Mouse (Mus musculus): ENCODE data around the gene Pipox. TPM values are rescaled to one million over a fixed set of nuclear protein-coding genes. Genes with fewer than 3 reads are reported as not detected.

Pipox gene
- total and polyA plus RNA-seq, 2 experiments = 222 to 251 TPM

DNA sequence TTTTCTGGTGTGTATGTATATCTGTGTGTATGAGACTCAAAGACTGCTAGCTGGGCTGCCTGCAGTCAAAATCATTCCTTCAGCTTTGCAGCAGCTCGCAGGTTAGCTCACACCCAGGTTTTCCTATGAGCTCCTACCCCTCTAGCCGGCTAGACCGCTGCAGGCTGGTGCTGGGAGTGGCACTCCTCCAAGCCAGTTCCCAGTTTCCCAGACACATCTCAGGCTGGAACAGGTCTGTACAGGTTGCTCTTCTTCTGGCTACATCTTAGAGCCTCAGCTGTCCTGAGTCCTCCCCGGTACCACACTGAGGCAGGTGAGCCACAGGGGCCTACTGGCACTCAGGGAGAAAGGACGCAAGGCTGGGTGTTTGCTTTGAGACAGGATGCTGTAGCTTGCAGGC, 56.0 kb downstream of the Pipox start:
- Histone ChIP-seq H3K27me3 (ENCODE audit: control insufficient read depth, insufficient read depth, low read length) (no peaks in the 10 kb centered on the region), H3K4me3 (ENCODE audit: insufficient read depth, low read depth, low read length) (no peak overlapping the region), H3K4me1 (ENCODE audit: control insufficient read depth, insufficient read depth, low read length) (no peaks in the 10 kb centered on the region), H3K79me2 (ENCODE audit: control insufficient read depth, insufficient read depth, low read length) (no peaks in the 10 kb centered on the region), H3K36me3 (ENCODE audit: control insufficient read depth, insufficient read depth, low read length) (peaks cover 15% of the 10 kb centered on the region), H3K9ac (ENCODE audit: low read depth, low read length) (no peak overlapping the region), H3K27ac (replicated peaks; ENCODE audit: insufficient read depth, low read depth, low read length) (no peak overlapping the region)
- TF ChIP-seq CTCF (IDR thresholded peaks at IDR 0.05; ENCODE audit: low read depth, low read length) (no peak), POLR2A (IDR thresholded peaks at IDR 0.05; ENCODE audit: extremely low read depth, insufficient read depth, low read length) (no peak)
- 92% methylated on average over 5 of the region's 5 CpGs for WGBS
- no peak for DNase-seq (ENCODE audit: extremely low read depth, low read depth, low spot score)

DNA sequence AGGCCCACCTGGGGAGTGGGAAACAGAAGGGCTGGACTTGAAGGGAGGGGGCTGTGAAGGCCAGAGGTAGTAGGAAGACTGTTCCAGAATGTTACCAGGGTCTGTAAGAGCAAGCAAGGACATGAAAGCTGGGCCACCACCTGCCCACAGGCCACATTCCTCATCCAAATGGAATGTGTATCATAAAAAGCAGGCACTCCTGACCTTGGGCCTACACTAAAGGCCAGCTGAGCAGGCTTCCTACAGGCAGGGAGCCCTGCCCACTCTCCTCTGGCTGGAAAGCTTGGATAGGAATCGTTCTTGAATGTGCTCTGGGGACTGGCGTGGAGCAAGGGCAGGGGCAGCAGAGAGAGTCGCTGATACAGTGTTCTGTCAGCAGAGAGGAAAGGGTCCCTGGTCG, 57.1 kb downstream of the Pipox start:
- TF ChIP-seq CTCF (IDR thresholded peaks at IDR 0.05; ENCODE audit: low read depth, low read length) (no peak), POLR2A (IDR thresholded peaks at IDR 0.05; ENCODE audit: extremely low read depth, insufficient read depth, low read length) (no peak)
- Histone ChIP-seq H3K36me3 (ENCODE audit: control insufficient read depth, insufficient read depth, low read length) (peaks cover 9% of the 10 kb centered on the region; the same call in 1 of the 2 replicates), H3K27me3 (ENCODE audit: control insufficient read depth, insufficient read depth, low read length) (no peaks in the 10 kb centered on the region), H3K4me3 (ENCODE audit: insufficient read depth, low read depth, low read length) (no peak overlapping the region), H3K79me2 (ENCODE audit: control insufficient read depth, insufficient read depth, low read length) (no peaks in the 10 kb centered on the region), H3K4me1 (ENCODE audit: control insufficient read depth, insufficient read depth, low read length) (no peaks in the 10 kb centered on the region), H3K27ac (replicated peaks; ENCODE audit: insufficient read depth, low read depth, low read length) (no peak overlapping the region), H3K9ac (ENCODE audit: low read depth, low read length) (no peak overlapping the region)
- WGBS = 92% methylated on average over 4 of the region's 4 CpGs
- no peak for DNase-seq (ENCODE audit: extremely low read depth, low read depth, low spot score)

DNA sequence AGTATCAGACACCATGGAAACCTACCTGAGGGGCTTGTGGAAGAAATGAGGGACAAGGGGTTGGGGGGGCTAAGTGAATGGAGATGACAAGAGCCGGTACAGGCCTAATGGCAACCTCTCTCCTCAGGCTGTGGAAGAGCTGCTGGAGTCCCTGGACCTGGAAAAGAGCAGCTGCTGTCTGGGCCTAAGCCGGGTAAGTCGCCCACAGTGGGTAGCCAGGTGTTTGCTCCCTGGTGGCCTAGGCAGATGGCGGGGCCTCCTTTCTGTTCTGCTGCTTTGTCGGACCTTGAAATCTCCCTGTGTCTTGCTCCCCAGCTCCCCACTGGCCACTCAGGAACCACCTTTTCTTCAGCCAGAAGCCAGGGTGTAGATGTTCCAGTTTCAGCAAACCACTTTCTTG, 57.6 kb downstream of the Pipox start:
- Histone ChIP-seq H3K4me3 (ENCODE audit: insufficient read depth, low read depth, low read length) (no peak overlapping the region), H3K36me3 (ENCODE audit: control insufficient read depth, insufficient read depth, low read length) (peaks cover 8% of the 10 kb centered on the region; the same call in 1 of the 2 replicates), H3K79me2 (ENCODE audit: control insufficient read depth, insufficient read depth, low read length) (no peaks in the 10 kb centered on the region), H3K27me3 (ENCODE audit: control insufficient read depth, insufficient read depth, low read length) (no peaks in the 10 kb centered on the region), H3K9ac (ENCODE audit: low read depth, low read length) (no peak overlapping the region), H3K27ac (replicated peaks; ENCODE audit: insufficient read depth, low read depth, low read length) (no peak overlapping the region), H3K4me1 (ENCODE audit: control insufficient read depth, insufficient read depth, low read length) (no peaks in the 10 kb centered on the region)
- WGBS = 94% methylated on average over 5 of the region's 5 CpGs
- no peak for DNase-seq (ENCODE audit: extremely low read depth, low read depth, low spot score)
- no peak for TF ChIP-seq POLR2A (IDR thresholded peaks at IDR 0.05; ENCODE audit: extremely low read depth, insufficient read depth, low read length)
- TF ChIP-seq CTCF (IDR thresholded peaks at IDR 0.05; ENCODE audit: low read depth, low read length) = no peak

DNA sequence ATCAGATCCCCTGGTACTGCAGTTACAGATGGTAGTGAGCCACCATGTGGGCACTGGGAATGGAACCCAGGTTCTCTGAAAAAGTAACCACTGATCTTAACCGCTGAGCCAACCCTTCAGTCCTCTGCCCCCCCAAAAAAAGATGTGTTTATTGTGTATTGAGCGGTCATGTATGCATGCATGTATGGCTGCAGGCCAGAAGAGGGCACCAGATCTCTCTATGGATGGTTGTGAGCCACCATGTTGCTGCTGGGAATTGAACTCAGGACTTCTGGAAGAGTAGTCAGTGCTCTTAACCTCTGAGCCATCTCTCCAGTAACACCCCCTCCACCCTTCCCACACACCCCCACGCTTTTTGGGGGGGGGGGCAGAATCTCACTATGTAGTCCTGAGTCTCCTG, 58.8 kb downstream of the Pipox start:
- Histone ChIP-seq H3K79me2 (ENCODE audit: control insufficient read depth, insufficient read depth, low read length) (no peaks in the 10 kb centered on the region), H3K4me3 (ENCODE audit: insufficient read depth, low read depth, low read length) (no peak overlapping the region), H3K36me3 (ENCODE audit: control insufficient read depth, insufficient read depth, low read length) (peaks cover 8% of the 10 kb centered on the region; the same call in 1 of the 2 replicates), H3K27me3 (ENCODE audit: control insufficient read depth, insufficient read depth, low read length) (no peaks in the 10 kb centered on the region), H3K9ac (ENCODE audit: low read depth, low read length) (no peak overlapping the region), H3K27ac (replicated peaks; ENCODE audit: insufficient read depth, low read depth, low read length) (no peak overlapping the region), H3K4me1 (ENCODE audit: control insufficient read depth, insufficient read depth, low read length) (peaks cover 4% of the 10 kb centered on the region)
- TF ChIP-seq POLR2A (IDR thresholded peaks at IDR 0.05; ENCODE audit: extremely low read depth, insufficient read depth, low read length) (no peak), CTCF (IDR thresholded peaks at IDR 0.05; ENCODE audit: low read depth, low read length) (peak; percentile 22; the same call in 1 of the 2 replicates)
- 94% methylated on average over 3 of the region's 3 CpGs for WGBS
- DNase-seq (ENCODE audit: extremely low read depth, low read depth, low spot score) = no peak

DNA sequence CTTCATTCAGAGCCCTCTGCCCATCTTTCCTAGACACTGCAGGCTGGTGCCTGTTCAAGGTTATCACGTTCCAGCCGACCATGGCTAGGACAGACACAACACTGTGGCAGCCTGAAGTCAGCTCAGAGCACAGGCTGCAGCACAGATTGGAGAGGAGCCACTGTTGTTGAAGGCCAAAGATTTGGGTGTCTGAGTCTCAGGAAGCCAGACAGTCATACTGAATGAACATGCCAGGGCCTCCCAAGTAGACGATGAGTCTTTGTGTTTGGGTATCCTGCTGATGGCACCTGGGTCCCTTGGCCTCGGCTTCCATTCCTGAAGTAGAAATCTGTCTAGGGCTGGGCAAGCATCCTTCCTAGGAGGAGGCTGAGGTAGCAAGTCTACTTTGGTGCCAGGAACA, 61.4 kb downstream of the Pipox start:
- no peak overlapping the region for H3K27ac ChIP-seq (replicated peaks; ENCODE audit: insufficient read depth, low read depth, low read length)
- peaks cover 6% of the 10 kb centered on the region for H3K4me1 ChIP-seq (ENCODE audit: control insufficient read depth, insufficient read depth, low read length)
- peaks cover 15% of the 10 kb centered on the region; the same call in 1 of the 2 replicates for H3K36me3 ChIP-seq (ENCODE audit: control insufficient read depth, insufficient read depth, low read length)
- no peaks in the 10 kb centered on the region for H3K79me2 ChIP-seq (ENCODE audit: control insufficient read depth, insufficient read depth, low read length)
- H3K9ac ChIP-seq (ENCODE audit: low read depth, low read length) = no peak overlapping the region
- WGBS = 81% methylated on average over 4 of the region's 4 CpGs
- no peak overlapping the region for H3K4me3 ChIP-seq (ENCODE audit: insufficient read depth, low read depth, low read length)
- H3K27me3 ChIP-seq (ENCODE audit: control insufficient read depth, insufficient read depth, low read length) = no peaks in the 10 kb centered on the region
- DNase-seq (ENCODE audit: extremely low read depth, low read depth, low spot score) = no peak
- TF ChIP-seq CTCF (IDR thresholded peaks at IDR 0.05; ENCODE audit: low read depth, low read length) = no peak
- TF ChIP-seq POLR2A (IDR thresholded peaks at IDR 0.05; ENCODE audit: extremely low read depth, insufficient read depth, low read length) = no peak

DNA sequence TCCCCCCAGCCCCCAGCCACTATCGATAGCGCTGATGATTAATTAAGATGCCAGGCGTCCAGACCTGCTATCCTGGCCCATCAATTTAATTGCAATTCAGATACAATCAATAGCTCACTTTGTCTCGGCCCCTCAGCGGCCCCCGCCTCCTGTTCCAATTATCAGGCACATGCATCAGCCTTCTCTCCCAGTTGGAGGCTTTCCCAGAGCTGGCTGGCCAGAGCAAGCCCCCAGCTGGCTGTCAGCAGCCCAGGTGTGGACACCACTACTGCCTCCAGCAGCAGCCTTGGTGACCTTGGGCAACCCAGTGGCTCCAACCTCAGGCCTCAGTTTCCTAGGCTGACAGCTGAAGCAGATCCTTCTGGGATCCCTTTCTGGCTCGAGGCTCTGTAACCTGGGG, 63.0 kb downstream of the Pipox start:
- TF ChIP-seq POLR2A (IDR thresholded peaks at IDR 0.05; ENCODE audit: extremely low read depth, insufficient read depth, low read length) = no peak
- TF ChIP-seq CTCF (IDR thresholded peaks at IDR 0.05; ENCODE audit: low read depth, low read length) = no peak
- no peaks in the 10 kb centered on the region for H3K79me2 ChIP-seq (ENCODE audit: control insufficient read depth, insufficient read depth, low read length)
- H3K4me3 ChIP-seq (ENCODE audit: insufficient read depth, low read depth, low read length) = no peak overlapping the region

More for the DNA sequence above, 63.0 kb downstream of the Pipox start:
- H3K36me3 ChIP-seq (ENCODE audit: control insufficient read depth, insufficient read depth, low read length) = peaks cover 12% of the 10 kb centered on the region; the same call in 1 of the 2 replicates
- WGBS = 36% methylated on average over 7 of the region's 7 CpGs
- peaks cover 6% of the 10 kb centered on the region for H3K4me1 ChIP-seq (ENCODE audit: control insufficient read depth, insufficient read depth, low read length)
- DNase-seq (ENCODE audit: extremely low read depth, low read depth, low spot score) = peak; percentile 58
- H3K9ac ChIP-seq (ENCODE audit: low read depth, low read length) = no peak overlapping the region
- no peak overlapping the region for H3K27ac ChIP-seq (replicated peaks; ENCODE audit: insufficient read depth, low read depth, low read length)
- no peaks in the 10 kb centered on the region for H3K27me3 ChIP-seq (ENCODE audit: control insufficient read depth, insufficient read depth, low read length)

Other genes with a start within 250 kb of the Pipox start
- gene Nufip2, start 207.9 kb downstream of the Pipox start, total RNA-seq (2014; rRNA removed) = 21.7 and 25.0 TPM in 2 replicates
- 5.4 and 8.3 TPM in 2 replicates for gene Nufip2, start 207.9 kb downstream of the Pipox start, polyA plus RNA-seq (2012; rRNA removed)
- gene Cryba1, start 168.8 kb downstream of the Pipox start, total RNA-seq (2014; rRNA removed) = not detected in 2 replicates
- not detected in 2 replicates for gene Cryba1, start 168.8 kb downstream of the Pipox start, polyA plus RNA-seq (2012; rRNA removed)
- gene Myo18a, start 130.8 kb downstream of the Pipox start, total RNA-seq (2014; rRNA removed) = 28.6 and 33.7 TPM in 2 replicates
- gene Myo18a, start 130.8 kb downstream of the Pipox start, polyA plus RNA-seq (2012; rRNA removed) = 33.8 and 42.0 TPM in 2 replicates
- not detected in 2 replicates for gene Gm10277, start 106.3 kb downstream of the Pipox start, total RNA-seq (2014; rRNA removed)
- not detected in 2 replicates for gene Gm10277, start 106.3 kb downstream of the Pipox start, polyA plus RNA-seq (2012; rRNA removed)
- not detected in 2 replicates for gene Sez6, start 36.7 kb upstream of the Pipox start, total RNA-seq (2014; rRNA removed)
- gene Sez6, start 36.7 kb upstream of the Pipox start, polyA plus RNA-seq (2012; rRNA removed) = not detected in 2 replicates
- 3.6 and 7.5 TPM in 2 replicates for gene Phf12, start 88.7 kb upstream of the Pipox start, total RNA-seq (2014; rRNA removed)
- gene Phf12, start 88.7 kb upstream of the Pipox start, polyA plus RNA-seq (2012; rRNA removed) = 18.6 and 24.9 TPM in 2 replicates
- 4.3 and 6.0 TPM in 2 replicates for gene Dhrs13, start 138.2 kb upstream of the Pipox start, total RNA-seq (2014; rRNA removed)
- gene Dhrs13, start 138.2 kb upstream of the Pipox start, polyA plus RNA-seq (2012; rRNA removed) = 5.4 and 6.0 TPM in 2 replicates
- gene Flot2, start 143.8 kb upstream of the Pipox start, total RNA-seq (2014; rRNA removed) = 19.1 and 23.0 TPM in 2 replicates
- 66.5 and 70.7 TPM in 2 replicates for gene Flot2, start 143.8 kb upstream of the Pipox start, polyA plus RNA-seq (2012; rRNA removed)
- 16.4 and 18.2 TPM in 2 replicates for gene Eral1, start 186.3 kb upstream of the Pipox start, total RNA-seq (2014; rRNA removed)
- gene Eral1, start 186.3 kb upstream of the Pipox start, polyA plus RNA-seq (2012; rRNA removed) = 25.2 and 27.2 TPM in 2 replicates
- gene Fam222b, start 200.6 kb upstream of the Pipox start, total RNA-seq (2014; rRNA removed) = 2.5 and 3.4 TPM in 2 replicates
- 12.5 and 13.6 TPM in 2 replicates for gene Fam222b, start 200.6 kb upstream of the Pipox start, polyA plus RNA-seq (2012; rRNA removed)

Measured in liver, adult 2 months (tissue).